Mouse (Mus musculus): ENCODE data around the gene Zc3hav1l.
A peak's percentile ranks its signal among the peaks of the same experiment; 100 is the strongest.

Gene Zc3hav1l

GRCm38 (mm10) chr6:38264466-38264865, 34.6 kb downstream of the Zc3hav1l start:
- DNase-seq (ENCODE audit: low spot score), result no peak

GRCm38 (mm10) chr6:38263393-38264159, 35.5 kb downstream of the Zc3hav1l start:
- no peak for DNase-seq (ENCODE audit: low spot score)

- DNase-seq (ENCODE audit: low spot score), result no peak
Observed at GRCm38 (mm10) chr6:38261877-38262276, 37.2 kb downstream of the Zc3hav1l start.

- DNase-seq (ENCODE audit: low spot score), result no peak
Observed at GRCm38 (mm10) chr6:38257506-38257905, 41.6 kb downstream of the Zc3hav1l start.

GRCm38 (mm10) chr6:38256793-38257192, 42.3 kb downstream of the Zc3hav1l start:
- DNase-seq (ENCODE audit: low spot score), result no peak

GRCm38 (mm10) chr6:38255794-38256193, 43.3 kb downstream of the Zc3hav1l start:
- no peak for DNase-seq (ENCODE audit: low spot score)

GRCm38 (mm10) chr6:38253736-38254641, 45.1 kb downstream of the Zc3hav1l start, which contains the start of gene D630045J12Rik:
Gene D630045J12Rik, minus strand, starts transcription at chr6:38254009.
- DNase-seq (ENCODE audit: low spot score), result peak; percentile 13

GRCm38 (mm10) chr6:38252766-38253735, 46.0 kb downstream of the Zc3hav1l start:
- no peak for DNase-seq (ENCODE audit: low spot score)

- no peak for DNase-seq (ENCODE audit: low spot score)
Observed at GRCm38 (mm10) chr6:38252139-38252538, 46.9 kb downstream of the Zc3hav1l start.

GRCm38 (mm10) chr6:38251464-38251863, 47.6 kb downstream of the Zc3hav1l start:
- no peak for DNase-seq (ENCODE audit: low spot score)

- no peak for DNase-seq (ENCODE audit: low spot score)
Observed at GRCm38 (mm10) chr6:38247362-38247761, 51.7 kb downstream of the Zc3hav1l start.

- DNase-seq (ENCODE audit: low spot score), result no peak
Observed at GRCm38 (mm10) chr6:38244806-38245205, 54.3 kb downstream of the Zc3hav1l start.

- DNase-seq (ENCODE audit: low spot score), result no peak
Observed at GRCm38 (mm10) chr6:38244167-38244566, 54.9 kb downstream of the Zc3hav1l start.

GRCm38 (mm10) chr6:38242833-38243232, 56.2 kb downstream of the Zc3hav1l start:
- DNase-seq (ENCODE audit: low spot score), result no peak

GRCm38 (mm10) chr6:38242295-38242830, 56.7 kb downstream of the Zc3hav1l start:
- DNase-seq (ENCODE audit: low spot score), result no peak

- no peak for DNase-seq (ENCODE audit: low spot score)
Observed at GRCm38 (mm10) chr6:38241508-38241907, 57.6 kb downstream of the Zc3hav1l start.

- DNase-seq (ENCODE audit: low spot score), result no peak
Observed at GRCm38 (mm10) chr6:38240618-38241017, 58.4 kb downstream of the Zc3hav1l start.

- no peak for DNase-seq (ENCODE audit: low spot score)
Observed at GRCm38 (mm10) chr6:38238382-38238781, 60.7 kb downstream of the Zc3hav1l start.
